Mouse (Mus musculus): ENCODE measurements around the gene Zzz3. TPM values are rescaled to one million over a fixed set of nuclear protein-coding genes. Genes with fewer than 3 reads are reported as not detected.
A peak's percentile ranks its signal among the peaks of the same experiment; 100 is the strongest.

Zzz3 gene
- polyA plus RNA-seq, 1 experiment from 2014 or later, result 50.3 TPM

- Histone ChIP-seq H3K27me3 (ENCODE audit: insufficient read depth, low read length) (no peaks in the 10 kb centered on the region), H3K36me3 (ENCODE audit: insufficient read depth, low read length) (0 out of 2 replicates have a peak, but pooled peaks cover 2% of the 10 kb centered on the region), H3K9ac (replicated peaks; ENCODE audit: low read length) (no peak overlapping the region), H3K4me3 (ENCODE audit: low read length) (no peak overlapping the region), H3K4me2 (replicated peaks; ENCODE audit: low read depth, low read length) (no peak overlapping the region), H3K27ac (ENCODE audit: low read length) (no peak overlapping the region), H3K9me3 (ENCODE audit: low read length) (no peaks in the 10 kb centered on the region), H3K4me1 (ENCODE audit: insufficient read depth, low read length) (peaks cover 16% of the 10 kb centered on the region)
- no peak for ATAC-seq (ENCODE audit: low FRiP score, low TSS enrichment)
- WGBS, result 81% methylated on average over 10 of the region's 10 CpGs
These were observed 41.7 kb upstream of the Zzz3 start for GRCm38 (mm10) chr3:152353434-152354177.

- WGBS, result 47% methylated on average over 5 of the region's 5 CpGs
- peak; percentile 32; the same call in 1 of the 2 replicates for ATAC-seq (ENCODE audit: low FRiP score, low TSS enrichment)
These were observed 39.9 kb upstream of the Zzz3 start for GRCm38 (mm10) chr3:152355361-152355760.

DNA sequence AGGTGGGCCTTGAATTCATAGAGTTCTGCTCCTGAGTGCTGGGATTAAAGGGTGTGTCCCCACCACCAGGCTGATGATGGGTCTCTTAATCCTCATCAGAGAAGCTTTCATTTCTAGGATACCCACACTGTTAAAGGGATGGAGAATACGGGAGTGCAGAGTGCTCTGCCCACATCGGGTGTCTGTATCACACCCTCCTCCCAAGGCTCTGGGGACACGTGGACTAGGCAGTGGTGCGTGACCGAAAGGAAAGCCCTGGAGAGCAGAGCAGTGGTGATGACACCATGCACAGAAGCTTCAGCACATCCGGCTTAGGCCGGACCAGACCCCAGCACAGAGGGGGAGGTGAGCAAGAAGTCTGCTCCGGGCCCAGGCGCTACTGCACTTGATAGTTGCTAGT lies 38.5 kb upstream of the Zzz3 start:
- ATAC-seq (ENCODE audit: low FRiP score, low TSS enrichment), result peak; percentile 90
- Histone ChIP-seq H3K36me3 (ENCODE audit: insufficient read depth, low read length) (peaks cover 17% of the 10 kb centered on the region), H3K9ac (replicated peaks; ENCODE audit: low read length) (no peak overlapping the region), H3K27ac (ENCODE audit: low read length) (no peak overlapping the region), H3K9me3 (ENCODE audit: low read length) (no peaks in the 10 kb centered on the region), H3K4me2 (replicated peaks; ENCODE audit: low read depth, low read length) (no peak overlapping the region), H3K4me3 (ENCODE audit: low read length) (no peak overlapping the region), H3K4me1 (ENCODE audit: insufficient read depth, low read length) (peaks cover 7% of the 10 kb centered on the region; the same call in 1 of the 2 replicates), H3K27me3 (ENCODE audit: insufficient read depth, low read length) (no peaks in the 10 kb centered on the region)
- WGBS, result 39% methylated on average over 9 of the region's 9 CpGs

More at GRCm38 (mm10) chr3:152355361-152355760, 39.9 kb upstream of the Zzz3 start:
- no peak overlapping the region for H3K4me3 ChIP-seq (ENCODE audit: low read length)
- 0 out of 2 replicates have a peak, but pooled peaks cover 7% of the 10 kb centered on the region for H3K36me3 ChIP-seq (ENCODE audit: insufficient read depth, low read length)
- H3K27ac ChIP-seq (ENCODE audit: low read length), result no peak overlapping the region
- no peak overlapping the region for H3K9ac ChIP-seq (replicated peaks; ENCODE audit: low read length)
- no peaks in the 10 kb centered on the region for H3K9me3 ChIP-seq (ENCODE audit: low read length)
- peaks cover 16% of the 10 kb centered on the region for H3K4me1 ChIP-seq (ENCODE audit: insufficient read depth, low read length)
- no peak overlapping the region for H3K4me2 ChIP-seq (replicated peaks; ENCODE audit: low read depth, low read length)
- H3K27me3 ChIP-seq (ENCODE audit: insufficient read depth, low read length), result no peaks in the 10 kb centered on the region

DNA sequence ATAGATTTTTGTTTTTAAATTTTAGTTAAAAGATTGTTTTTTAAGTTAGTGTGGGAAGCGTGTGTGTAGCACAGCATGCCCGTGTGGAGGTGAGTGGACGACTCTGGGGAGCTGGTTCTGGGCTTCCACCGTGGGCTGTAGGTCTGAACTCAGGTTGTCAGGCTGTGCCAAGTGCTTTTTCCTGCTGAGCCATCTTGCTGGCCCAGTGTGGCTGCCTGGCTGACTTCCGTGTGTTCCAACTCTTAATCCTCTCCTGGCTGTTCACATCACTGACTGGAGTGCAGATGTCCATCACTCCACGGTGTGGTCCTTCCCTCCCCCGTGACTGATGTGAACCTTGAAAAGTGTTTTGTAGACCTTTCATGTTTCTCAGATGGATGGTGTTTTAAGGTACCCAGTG lies 36.1 kb upstream of the Zzz3 start:
- Histone ChIP-seq H3K4me1 (ENCODE audit: insufficient read depth, low read length) (peaks cover 7% of the 10 kb centered on the region; the same call in 1 of the 2 replicates), H3K9ac (replicated peaks; ENCODE audit: low read length) (no peak overlapping the region), H3K4me3 (ENCODE audit: low read length) (no peak overlapping the region), H3K9me3 (ENCODE audit: low read length) (no peaks in the 10 kb centered on the region), H3K27ac (ENCODE audit: low read length) (no peak overlapping the region), H3K27me3 (ENCODE audit: insufficient read depth, low read length) (no peaks in the 10 kb centered on the region), H3K36me3 (ENCODE audit: insufficient read depth, low read length) (peaks cover 40% of the 10 kb centered on the region), H3K4me2 (replicated peaks; ENCODE audit: low read depth, low read length) (no peak overlapping the region)
- WGBS, result 88% methylated on average over 7 of the region's 7 CpGs
- ATAC-seq (ENCODE audit: low FRiP score, low TSS enrichment), result no peak

GRCm38 (mm10) chr3:152364181-152364580 lies 31.1 kb upstream of the Zzz3 start:
- Histone ChIP-seq H3K27me3 (ENCODE audit: insufficient read depth, low read length) (no peaks in the 10 kb centered on the region), H3K27ac (ENCODE audit: low read length) (no peak overlapping the region), H3K4me2 (replicated peaks; ENCODE audit: low read depth, low read length) (no peak overlapping the region), H3K9me3 (ENCODE audit: low read length) (no peaks in the 10 kb centered on the region), H3K4me3 (ENCODE audit: low read length) (no peak overlapping the region), H3K9ac (replicated peaks; ENCODE audit: low read length) (no peak overlapping the region), H3K36me3 (ENCODE audit: insufficient read depth, low read length) (peaks cover 66% of the 10 kb centered on the region), H3K4me1 (ENCODE audit: insufficient read depth, low read length) (no peaks in the 10 kb centered on the region)
- no peak for ATAC-seq (ENCODE audit: low FRiP score, low TSS enrichment)
- 89% methylated on average over 2 of the region's 2 CpGs for WGBS

- Histone ChIP-seq H3K4me2 (replicated peaks; ENCODE audit: low read depth, low read length) (no peak overlapping the region), H3K4me1 (ENCODE audit: insufficient read depth, low read length) (no peaks in the 10 kb centered on the region), H3K36me3 (ENCODE audit: insufficient read depth, low read length) (peaks cover 45% of the 10 kb centered on the region), H3K9ac (replicated peaks; ENCODE audit: low read length) (no peak overlapping the region), H3K27me3 (ENCODE audit: insufficient read depth, low read length) (no peaks in the 10 kb centered on the region), H3K27ac (ENCODE audit: low read length) (no peak overlapping the region), H3K9me3 (ENCODE audit: low read length) (no peaks in the 10 kb centered on the region), H3K4me3 (ENCODE audit: low read length) (no peak overlapping the region)
- 80% methylated on average over 4 of the region's 4 CpGs for WGBS
- no peak for ATAC-seq (ENCODE audit: low FRiP score, low TSS enrichment)
These were observed 19.2 kb upstream of the Zzz3 start for GRCm38 (mm10) chr3:152376063-152376462.

- Histone ChIP-seq H3K27me3 (ENCODE audit: insufficient read depth, low read length) (no peaks in the 10 kb centered on the region), H3K9me3 (ENCODE audit: low read length) (no peaks in the 10 kb centered on the region), H3K4me3 (ENCODE audit: low read length) (no peak overlapping the region), H3K9ac (replicated peaks; ENCODE audit: low read length) (no peak overlapping the region), H3K4me1 (ENCODE audit: insufficient read depth, low read length) (no peaks in the 10 kb centered on the region), H3K4me2 (replicated peaks; ENCODE audit: low read depth, low read length) (no peak overlapping the region), H3K27ac (ENCODE audit: low read length) (no peak overlapping the region), H3K36me3 (ENCODE audit: insufficient read depth, low read length) (peaks cover 31% of the 10 kb centered on the region)
- 64% methylated on average over 11 of the region's 11 CpGs for WGBS
- no peak for ATAC-seq (ENCODE audit: low FRiP score, low TSS enrichment)
These were observed 11.2 kb upstream of the Zzz3 start for GRCm38 (mm10) chr3:152384106-152384505.

DNA sequence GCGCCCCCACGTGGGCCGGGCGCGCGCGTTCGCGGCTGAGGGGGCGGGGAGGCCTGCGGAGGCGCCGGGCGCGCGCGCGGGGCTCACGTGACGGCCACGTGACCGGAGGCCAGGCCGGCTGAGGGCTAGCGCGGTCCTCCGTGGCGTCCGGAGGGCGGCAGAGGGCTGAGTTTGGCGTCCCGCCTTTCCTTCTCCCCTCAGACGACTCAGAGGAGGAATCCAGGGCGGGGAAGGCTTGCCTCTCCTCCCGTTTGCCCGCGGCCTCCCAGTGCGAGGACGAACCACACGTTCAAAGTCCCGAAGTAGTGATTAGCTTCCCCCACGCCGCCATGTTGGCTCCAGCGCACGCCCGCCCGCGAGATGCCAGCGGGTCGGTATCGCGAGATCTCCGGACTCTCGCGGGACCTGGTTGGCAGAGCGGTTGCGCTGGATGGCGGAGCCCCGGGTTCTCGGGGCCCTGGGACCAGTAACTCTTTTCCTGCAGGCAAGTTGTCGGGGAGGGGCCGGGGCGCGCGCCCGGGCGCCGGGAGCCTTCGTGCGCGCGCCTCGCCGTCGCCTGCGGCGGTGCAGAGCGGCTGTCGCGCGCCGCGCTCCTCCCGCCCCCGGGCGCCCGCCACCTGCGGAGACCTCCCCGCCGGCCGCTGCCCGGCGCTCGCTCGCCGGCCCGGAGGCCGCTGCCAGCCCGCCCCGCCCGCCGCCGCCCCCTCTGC lies 1.2 kb downstream of the Zzz3 start:
- WGBS, result under 1% methylated on average over 89 of the region's 102 CpGs
- peak; percentile 92 for ATAC-seq (ENCODE audit: low FRiP score, low TSS enrichment)

GRCm38 (mm10) chr3:152396988-152397314 lies 1.7 kb downstream of the Zzz3 start:
- WGBS, result 2% methylated on average over 10 of the region's 10 CpGs
- peak overlapping the region; percentile 87 for H3K4me2 ChIP-seq (replicated peaks; ENCODE audit: low read depth, low read length)
- H3K4me1 ChIP-seq (ENCODE audit: insufficient read depth, low read length), result peaks cover 35% of the 10 kb centered on the region
- ATAC-seq (ENCODE audit: low FRiP score, low TSS enrichment), result no peak
- peak overlapping the region; percentile 93 for H3K9ac ChIP-seq (replicated peaks; ENCODE audit: low read length)
- peak overlapping the region; percentile 83 for H3K4me3 ChIP-seq (ENCODE audit: low read length)
- no peaks in the 10 kb centered on the region for H3K9me3 ChIP-seq (ENCODE audit: low read length)
- peak overlapping the region; percentile 96 for H3K27ac ChIP-seq (ENCODE audit: low read length)
- no peaks in the 10 kb centered on the region for H3K27me3 ChIP-seq (ENCODE audit: insufficient read depth, low read length)
- no peaks in the 10 kb centered on the region for H3K36me3 ChIP-seq (ENCODE audit: insufficient read depth, low read length)

More for the DNA sequence above, 1.2 kb downstream of the Zzz3 start:
- peak overlapping the region; percentile 93 for H3K9ac ChIP-seq (replicated peaks; ENCODE audit: low read length)
- H3K4me3 ChIP-seq (ENCODE audit: low read length), result peak overlapping the region; percentile 83
- H3K4me1 ChIP-seq (ENCODE audit: insufficient read depth, low read length), result peaks cover 30% of the 10 kb centered on the region
- peak overlapping the region; percentile 87 for H3K4me2 ChIP-seq (replicated peaks; ENCODE audit: low read depth, low read length)
- H3K9me3 ChIP-seq (ENCODE audit: low read length), result no peaks in the 10 kb centered on the region
- no peaks in the 10 kb centered on the region for H3K27me3 ChIP-seq (ENCODE audit: insufficient read depth, low read length)
- peak overlapping the region; percentile 96 for H3K27ac ChIP-seq (ENCODE audit: low read length)
- peaks cover 2% of the 10 kb centered on the region; the same call in 1 of the 2 replicates for H3K36me3 ChIP-seq (ENCODE audit: insufficient read depth, low read length)
